Mouse (Mus musculus): Measurements from ENCODE around the gene Calcoco2. TPM values are rescaled to one million over a fixed set of nuclear protein-coding genes. Genes with fewer than 3 reads are reported as not detected.

Gene Calcoco2
- not detected in 2 replicates for total RNA-seq (2023)

DNA sequence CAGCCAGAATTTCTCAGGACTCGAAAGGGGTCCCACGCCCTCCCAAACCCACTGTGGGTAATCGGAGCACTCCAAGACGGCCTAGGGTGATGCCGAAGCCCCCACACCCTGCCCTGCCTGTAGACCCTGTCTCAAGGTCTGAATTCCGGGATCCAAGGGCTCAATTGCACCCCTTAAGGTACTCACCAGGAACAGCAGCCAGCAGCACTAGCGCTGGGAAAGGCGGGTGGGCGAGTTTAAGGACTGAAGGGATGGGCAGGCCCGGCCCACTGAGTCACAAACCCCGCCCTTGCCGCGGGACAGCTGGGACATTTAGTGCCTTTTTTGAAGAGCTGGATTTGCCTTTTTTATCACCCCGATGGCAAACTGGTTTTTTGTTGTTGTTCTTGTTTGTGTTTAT, at the start of gene Calcoco2:
Gene Calcoco2 (minus strand): TSS at position 214 of the 400 bp plus-strand sequence.

DNA sequence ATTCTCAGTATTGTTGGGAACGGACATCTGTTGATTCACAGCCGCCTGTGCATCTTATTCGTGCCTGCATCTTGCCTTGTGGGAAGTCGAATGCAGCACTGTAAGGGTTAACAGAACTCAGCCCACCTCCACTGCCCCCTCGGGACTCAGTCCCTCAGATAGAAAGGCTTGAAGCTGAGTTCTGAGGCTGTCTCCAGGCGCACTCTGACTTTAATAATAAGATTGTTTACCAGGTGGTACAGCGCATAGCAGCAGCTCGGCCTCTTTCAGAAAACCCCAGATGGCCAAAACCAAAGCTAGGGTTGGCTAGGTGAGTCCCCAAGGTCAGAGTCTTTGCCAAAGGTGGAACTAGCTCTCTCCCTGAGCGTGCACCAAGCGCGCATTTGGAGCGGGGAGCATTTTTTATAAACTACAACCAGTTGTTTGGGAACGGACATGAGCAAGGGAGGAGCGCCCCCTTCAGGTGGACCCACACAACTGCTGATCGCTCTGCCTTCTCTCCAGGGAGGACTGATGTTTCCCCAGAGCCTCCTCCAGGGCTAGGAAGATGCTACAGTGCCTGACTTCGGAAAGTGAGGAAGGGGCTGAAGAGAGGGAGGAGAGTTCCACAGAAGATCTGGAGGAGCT, 21.6 kb upstream of the Calcoco2 start, which contains the start of gene Ttll6:
Gene Ttll6 (plus strand): TSS at position 548 of the 627 bp plus-strand sequence.

GRCm38 (mm10) chr11:96075509-96076220, 36.1 kb downstream of the Calcoco2 start, which contains the start of gene Atp5g1:
Gene Atp5g1, minus strand, starts transcription at chr11:96075670.

GRCm38 (mm10) chr11:96065215-96065911, 46.4 kb downstream of the Calcoco2 start, which contains the start of gene Ube2z:
Gene Ube2z, minus strand, starts transcription at chr11:96065388.

Other genes with a start within 250 kb of the Calcoco2 start
- not detected in 2 replicates for gene B4galnt2, start 197.1 kb downstream of the Calcoco2 start, total RNA-seq (2023)
- gene Igf2bp1, start 106.0 kb downstream of the Calcoco2 start, total RNA-seq (2023): not detected in 2 replicates
- gene Gip, start 87.4 kb downstream of the Calcoco2 start, total RNA-seq (2023): not detected in 2 replicates
- 60.6 and 64.6 TPM in 2 replicates for gene Snf8, start 77.1 kb downstream of the Calcoco2 start, total RNA-seq (2023)
- 33.2 and 47.0 TPM in 2 replicates for gene Ube2z, start 46.6 kb downstream of the Calcoco2 start, total RNA-seq (2023)
- 55.7 and 68.4 TPM in 2 replicates for gene Atp5g1, start 36.3 kb downstream of the Calcoco2 start, total RNA-seq (2023)
- not detected in 2 replicates for gene Ttll6, start 21.8 kb upstream of the Calcoco2 start, total RNA-seq (2023)
- not detected in 2 replicates for gene Hoxb13, start 82.4 kb upstream of the Calcoco2 start, total RNA-seq (2023)
- gene Hoxb9, start 159.5 kb upstream of the Calcoco2 start, total RNA-seq (2023): not detected in 2 replicates
- not detected in 2 replicates for gene Hoxb8, start 169.9 kb upstream of the Calcoco2 start, total RNA-seq (2023)
- gene Hoxb7, start 174.7 kb upstream of the Calcoco2 start, total RNA-seq (2023): not detected in 2 replicates
- gene Hoxb6, start 180.5 kb upstream of the Calcoco2 start, total RNA-seq (2023): not detected in 2 replicates
- gene Hoxb5, start 191.4 kb upstream of the Calcoco2 start, total RNA-seq (2023): not detected in 2 replicates
- gene Hoxb4, start 206.3 kb upstream of the Calcoco2 start, total RNA-seq (2023): 2.0 and 2.7 TPM in 2 replicates
- 0.51 and 0.98 TPM in 2 replicates for gene Hoxb3, start 211.4 kb upstream of the Calcoco2 start, total RNA-seq (2023)
- gene Hoxb2, start 238.6 kb upstream of the Calcoco2 start, total RNA-seq (2023): not detected in 2 replicates